In the genomic region with DNA sequence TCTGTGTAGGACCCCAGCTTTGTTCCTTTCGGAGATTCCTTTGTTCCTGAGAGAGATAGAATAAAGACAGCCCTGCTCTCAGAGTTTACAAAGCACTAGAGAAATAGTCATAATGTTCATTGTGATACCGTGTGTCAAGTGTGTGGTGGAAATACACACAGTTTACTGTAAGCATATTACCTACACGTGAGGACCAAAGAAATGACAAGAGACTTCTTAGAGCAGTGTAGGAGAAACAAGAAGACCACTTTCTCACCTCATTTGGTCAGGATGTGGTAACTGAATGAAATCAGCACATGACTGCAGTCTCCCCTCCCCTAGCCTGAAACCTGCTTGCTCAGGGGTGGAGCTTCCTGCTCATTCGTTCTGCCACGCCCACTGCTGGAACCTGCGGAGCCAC, we compare ENCODE assay signal across 8 mouse cellular contexts. TPM values are rescaled to one million over a fixed set of nuclear protein-coding genes. Genes with fewer than 3 reads are reported as not detected.
DNase-seq lines count a peak whose midpoint lies in the region; ATAC-seq lines count a peak whose summit lies in the region.

No protein-coding gene starts in this region.

- intact Hi-C loops in left cerebral cortex, postnatal 10 days (cut with DNase I): no loop called here

- no peaks in the 10 kb centered on the region for H3K9me3 ChIP-seq in embryonic facial prominence, embryonic 15.5 days (replicated peaks)
- H3K9me3 ChIP-seq in kidney, embryonic 16.5 days (ENCODE audit: low read length): peaks cover 4% of the 10 kb centered on the region; the same call in 1 of the 2 replicates
- H3K9me3 ChIP-seq in midbrain, embryonic 15.5 days: no peaks in the 10 kb centered on the region

- peak; percentile 83 for ATAC-seq in CD4-positive, CD25-positive, alpha-beta regulatory T cell, adult 4 months
- no peak for ATAC-seq in embryonic facial prominence, embryonic 15.5 days (ENCODE audit: insufficient number of reproducible peaks, low FRiP score, low TSS enrichment, low read depth)
- peak; percentile 50 for ATAC-seq in kidney, embryonic 16.5 days (ENCODE audit: low FRiP score, low TSS enrichment)
- peak; percentile 50 for ATAC-seq in midbrain, embryonic 15.5 days (replicated peaks)

- no peaks in the 10 kb centered on the region; the same call in 1 of the 2 replicates for H3K36me3 ChIP-seq in embryonic facial prominence, embryonic 15.5 days
- peaks cover 4% of the 10 kb centered on the region; the same call in 1 of the 2 replicates for H3K36me3 ChIP-seq in kidney, embryonic 16.5 days (ENCODE audit: insufficient read depth, low read length)
- H3K36me3 ChIP-seq in midbrain, embryonic 15.5 days (replicated peaks): peaks cover 5% of the 10 kb centered on the region; the same call in 1 of the 2 replicates

- peak overlapping the region; percentile 88 for H3K4me2 ChIP-seq in embryonic facial prominence, embryonic 15.5 days (replicated peaks)
- peak overlapping the region; percentile 95 for H3K4me2 ChIP-seq in kidney, embryonic 16.5 days (replicated peaks; ENCODE audit: low read depth, low read length)
- H3K4me2 ChIP-seq in midbrain, embryonic 15.5 days: peak overlapping the region; percentile 76

- 11% methylated on average over 6 of the region's 6 CpGs for WGBS in embryonic facial prominence, embryonic 15.5 days
- 2% methylated on average over 6 of the region's 6 CpGs for WGBS in kidney, embryonic 16.5 days
- 2% methylated on average over 6 of the region's 6 CpGs for WGBS in midbrain, embryonic 15.5 days

- H3K4me3 ChIP-seq in embryonic facial prominence, embryonic 15.5 days (replicated peaks): peak overlapping the region; percentile 75
- H3K4me3 ChIP-seq in kidney, embryonic 16.5 days (ENCODE audit: low read length): peak overlapping the region; percentile 83
- H3K4me3 ChIP-seq in midbrain, embryonic 15.5 days: peak overlapping the region; percentile 71

- peak overlapping the region; percentile 39; the same call in 1 of the 2 replicates for H3K27ac ChIP-seq in embryonic facial prominence, embryonic 15.5 days (replicated peaks)
- H3K27ac ChIP-seq in kidney, embryonic 16.5 days (ENCODE audit: low read length): no peak overlapping the region
- H3K27ac ChIP-seq in midbrain, embryonic 15.5 days: peak overlapping the region; percentile 51

- no peak overlapping the region for H3K9ac ChIP-seq in embryonic facial prominence, embryonic 15.5 days
- H3K9ac ChIP-seq in kidney, embryonic 16.5 days (replicated peaks; ENCODE audit: low read length): peak overlapping the region; percentile 91
- H3K9ac ChIP-seq in midbrain, embryonic 15.5 days: peak overlapping the region; percentile 25; the same call in 1 of the 2 replicates

- peaks cover 14% of the 10 kb centered on the region for H3K4me1 ChIP-seq in embryonic facial prominence, embryonic 15.5 days
- peaks cover 12% of the 10 kb centered on the region for H3K4me1 ChIP-seq in kidney, embryonic 16.5 days (ENCODE audit: insufficient read depth, low read length)
- peaks cover 14% of the 10 kb centered on the region for H3K4me1 ChIP-seq in midbrain, embryonic 15.5 days

- DNase-seq in adrenal gland, adult 2 months: peak; percentile 11
- no peak for DNase-seq in adrenal gland, adult 18-20 months (ENCODE audit: low spot score in 2 of 2)
- no peak for DNase-seq in left cerebral cortex, postnatal 10 days (ENCODE audit: extremely low spot score in 1 of 2, low spot score in 2 of 2)
- no peak for DNase-seq in layer of hippocampus, adult 11-12 months (ENCODE audit: low spot score)

- H3K27me3 ChIP-seq in embryonic facial prominence, embryonic 15.5 days: no peaks in the 10 kb centered on the region
- no peaks in the 10 kb centered on the region for H3K27me3 ChIP-seq in kidney, embryonic 16.5 days (ENCODE audit: insufficient read depth, low read length)
- H3K27me3 ChIP-seq in midbrain, embryonic 15.5 days (replicated peaks): no peaks in the 10 kb centered on the region

RNA-seq across cellular contexts. Expression of a gene that starts 17.2 kb away (rescaled TPM):
- total RNA-seq in adrenal gland, adult 2 months (2021): 10 to 100 TPM in 1 of 2 experiments, 1 to 10 TPM in 1; 5.7 to 14.1 TPM
- polyA plus RNA-seq in adrenal gland, adult 2 months (2012; rRNA removed): 3.3 and 3.6 TPM in 2 replicates
- total RNA-seq in adrenal gland, adult 18-20 months (2021): 1 to 10 TPM; 9.3 to 9.4 TPM
- 1 to 10 TPM in 1 of 2 experiments, under 1 TPM in 1; 0.80 to 2.0 TPM for polyA plus RNA-seq in CD4-positive, CD25-positive, alpha-beta regulatory T cell, adult 4 months (2017; shearing (Covaris generic))
- polyA plus RNA-seq in embryonic facial prominence, embryonic 15.5 days (2015; fragmentation: Nextera tagmentation; extraction: Ambion mirVana): 4.8 and 5.6 TPM in 2 replicates
- 5.1 TPM in 2 replicates for polyA plus RNA-seq in kidney, embryonic 16.5 days (2015; fragmentation: Nextera tagmentation; extraction: Ambion mirVana)
- polyA plus RNA-seq in midbrain, embryonic 15.5 days (2015; fragmentation: Nextera tagmentation; extraction: Ambion mirVana): 140 and 142 TPM in 2 replicates
- total RNA-seq in left cerebral cortex, postnatal 10 days (2021): 100 to 1,000 TPM; 404 to 435 TPM

RNA-seq across cellular contexts. Expression of a gene that starts 21.3 kb away (rescaled TPM):
- total RNA-seq in adrenal gland, adult 2 months (2021): 10 to 100 TPM; 29.6 to 38.9 TPM
- 95.5 and 96.5 TPM in 2 replicates for polyA plus RNA-seq in adrenal gland, adult 2 months (2012; rRNA removed)
- total RNA-seq in adrenal gland, adult 18-20 months (2021): 10 to 100 TPM; 30.3 to 35.8 TPM
- 10 to 100 TPM; 30.5 to 33.8 TPM for polyA plus RNA-seq in CD4-positive, CD25-positive, alpha-beta regulatory T cell, adult 4 months (2017; shearing (Covaris generic))
- 50.9 and 52.6 TPM in 2 replicates for polyA plus RNA-seq in embryonic facial prominence, embryonic 15.5 days (2015; fragmentation: Nextera tagmentation; extraction: Ambion mirVana)
- polyA plus RNA-seq in kidney, embryonic 16.5 days (2015; fragmentation: Nextera tagmentation; extraction: Ambion mirVana): 50.1 and 51.3 TPM in 2 replicates
- polyA plus RNA-seq in midbrain, embryonic 15.5 days (2015; fragmentation: Nextera tagmentation; extraction: Ambion mirVana): 51.0 and 59.9 TPM in 2 replicates
- 10 to 100 TPM; 19.3 to 22.2 TPM for total RNA-seq in left cerebral cortex, postnatal 10 days (2021)

RNA-seq across cellular contexts. Expression of a gene that starts 21.5 kb away (rescaled TPM):
- 1 to 10 TPM; 3.1 to 8.3 TPM for total RNA-seq in adrenal gland, adult 2 months (2021)
- 0.93 and 4.7 TPM in 2 replicates for polyA plus RNA-seq in adrenal gland, adult 2 months (2012; rRNA removed)
- 1 to 10 TPM; 4.9 to 5.1 TPM for total RNA-seq in adrenal gland, adult 18-20 months (2021)
- not detected for polyA plus RNA-seq in CD4-positive, CD25-positive, alpha-beta regulatory T cell, adult 4 months (2017; shearing (Covaris generic))
- polyA plus RNA-seq in embryonic facial prominence, embryonic 15.5 days (2015; fragmentation: Nextera tagmentation; extraction: Ambion mirVana): not detected in 2 replicates
- 0.87 TPM in 1 of 2 replicates, not detected in the other for polyA plus RNA-seq in kidney, embryonic 16.5 days (2015; fragmentation: Nextera tagmentation; extraction: Ambion mirVana)
- polyA plus RNA-seq in midbrain, embryonic 15.5 days (2015; fragmentation: Nextera tagmentation; extraction: Ambion mirVana): 0.92 TPM in 1 of 2 replicates, not detected in the other
- total RNA-seq in left cerebral cortex, postnatal 10 days (2021): 10 to 100 TPM; 13.8 to 16.7 TPM

RNA-seq across cellular contexts. Expression of a gene that starts 22.5 kb away (rescaled TPM):
- total RNA-seq in adrenal gland, adult 2 months (2021): 10 to 100 TPM; 41.3 to 58.9 TPM
- polyA plus RNA-seq in adrenal gland, adult 2 months (2012; rRNA removed): 5.1 TPM in 2 replicates
- 10 to 100 TPM; 37.8 to 39.8 TPM for total RNA-seq in adrenal gland, adult 18-20 months (2021)
- polyA plus RNA-seq in CD4-positive, CD25-positive, alpha-beta regulatory T cell, adult 4 months (2017; shearing (Covaris generic)): 1 to 10 TPM; 5.5 to 5.8 TPM
- 5.8 and 10.1 TPM in 2 replicates for polyA plus RNA-seq in embryonic facial prominence, embryonic 15.5 days (2015; fragmentation: Nextera tagmentation; extraction: Ambion mirVana)
- 7.0 and 7.5 TPM in 2 replicates for polyA plus RNA-seq in kidney, embryonic 16.5 days (2015; fragmentation: Nextera tagmentation; extraction: Ambion mirVana)
- polyA plus RNA-seq in midbrain, embryonic 15.5 days (2015; fragmentation: Nextera tagmentation; extraction: Ambion mirVana): 1.8 and 2.2 TPM in 2 replicates
- 10 to 100 TPM; 34.2 to 37.9 TPM for total RNA-seq in left cerebral cortex, postnatal 10 days (2021)

RNA-seq across cellular contexts. Expression of a gene that starts 22.7 kb away (rescaled TPM):
- total RNA-seq in adrenal gland, adult 2 months (2021): 10 to 100 TPM; 15.6 to 23.5 TPM
- 6.1 and 6.4 TPM in 2 replicates for polyA plus RNA-seq in adrenal gland, adult 2 months (2012; rRNA removed)
- total RNA-seq in adrenal gland, adult 18-20 months (2021): 10 to 100 TPM; 17.3 to 19.9 TPM
- 1 to 10 TPM; 1.6 to 2.6 TPM for polyA plus RNA-seq in CD4-positive, CD25-positive, alpha-beta regulatory T cell, adult 4 months (2017; shearing (Covaris generic))
- 9.8 and 13.5 TPM in 2 replicates for polyA plus RNA-seq in embryonic facial prominence, embryonic 15.5 days (2015; fragmentation: Nextera tagmentation; extraction: Ambion mirVana)
- polyA plus RNA-seq in kidney, embryonic 16.5 days (2015; fragmentation: Nextera tagmentation; extraction: Ambion mirVana): 11.1 and 16.9 TPM in 2 replicates
- polyA plus RNA-seq in midbrain, embryonic 15.5 days (2015; fragmentation: Nextera tagmentation; extraction: Ambion mirVana): 5.1 and 5.4 TPM in 2 replicates
- total RNA-seq in left cerebral cortex, postnatal 10 days (2021): 1 to 10 TPM; 2.9 to 3.0 TPM

Comparison
In these comparisons a context has a peak if more than half of its experiments do, and no peak if none do; other contexts are left out.
1. RNA of a gene that starts 17.2 kb away (polyA plus RNA-seq): 140 to 142 TPM in midbrain, embryonic 15.5 days; 4.8 to 5.6 TPM in embryonic facial prominence, embryonic 15.5 days, 5.1 TPM in kidney, embryonic 16.5 days, 3.3 to 3.6 TPM in adrenal gland, adult 2 months and 0.80 to 2.0 TPM in CD4-positive, CD25-positive, alpha-beta regulatory T cell, adult 4 months; every median in the first group is over 10 times any median in the second.
2. Peak in every context shown above with its lines, with median percentiles within 50 percentile points of each other: H3K4me2 ChIP-seq and H3K4me3 ChIP-seq.